Mouse (Mus musculus): ENCODE measurements around the gene Ndufc2. TPM values are rescaled to one million over a fixed set of nuclear protein-coding genes. Genes with fewer than 3 reads are reported as not detected.

The Ndufc2 gene
- polyA plus RNA-seq, 1 experiment: 46.2 TPM

GRCm38 (mm10) chr7:97356875-97357276 is 42.9 kb upstream of the Ndufc2 start:
- TF ChIP-seq POLR2A (IDR thresholded peaks at IDR 0.05; ENCODE audit: control insufficient read depth, low read depth, low read length): no peak
- no peak for TF ChIP-seq CTCF (IDR thresholded peaks at IDR 0.05; ENCODE audit: control insufficient read depth, insufficient read depth, insufficient replicate concordance, low read depth, low read length)
- Histone ChIP-seq H3K4me3 (ENCODE audit: control insufficient read depth, low read depth, low read length) (no peak overlapping the region), H3K36me3 (ENCODE audit: control insufficient read depth, insufficient read depth, low read length) (no peaks in the 10 kb centered on the region), H3K4me1 (ENCODE audit: control insufficient read depth, insufficient read depth, low read length) (no peaks in the 10 kb centered on the region; the same call in 1 of the 2 replicates), H3K27me3 (ENCODE audit: control insufficient read depth, insufficient read depth, low read length) (no peaks in the 10 kb centered on the region), H3K27ac (ENCODE audit: control insufficient read depth, insufficient read depth, low read depth, low read length) (peak overlapping the region; percentile 26)

GRCm38 (mm10) chr7:97357840-97358239 is 42.0 kb upstream of the Ndufc2 start:
- TF ChIP-seq POLR2A (IDR thresholded peaks at IDR 0.05; ENCODE audit: control insufficient read depth, low read depth, low read length) (no peak), CTCF (IDR thresholded peaks at IDR 0.05; ENCODE audit: control insufficient read depth, insufficient read depth, insufficient replicate concordance, low read depth, low read length) (no peak)
- Histone ChIP-seq H3K4me1 (ENCODE audit: control insufficient read depth, insufficient read depth, low read length) (no peaks in the 10 kb centered on the region; the same call in 1 of the 2 replicates), H3K36me3 (ENCODE audit: control insufficient read depth, insufficient read depth, low read length) (no peaks in the 10 kb centered on the region), H3K27ac (ENCODE audit: control insufficient read depth, insufficient read depth, low read depth, low read length) (no peak overlapping the region), H3K4me3 (ENCODE audit: control insufficient read depth, low read depth, low read length) (no peak overlapping the region), H3K27me3 (ENCODE audit: control insufficient read depth, insufficient read depth, low read length) (no peaks in the 10 kb centered on the region)

GRCm38 (mm10) chr7:97358347-97358746 is 41.5 kb upstream of the Ndufc2 start:
- no peaks in the 10 kb centered on the region for H3K27me3 ChIP-seq (ENCODE audit: control insufficient read depth, insufficient read depth, low read length)
- no peaks in the 10 kb centered on the region; the same call in 1 of the 2 replicates for H3K4me1 ChIP-seq (ENCODE audit: control insufficient read depth, insufficient read depth, low read length)
- H3K4me3 ChIP-seq (ENCODE audit: control insufficient read depth, low read depth, low read length): no peak overlapping the region
- H3K36me3 ChIP-seq (ENCODE audit: control insufficient read depth, insufficient read depth, low read length): no peaks in the 10 kb centered on the region
- no peak overlapping the region for H3K27ac ChIP-seq (ENCODE audit: control insufficient read depth, insufficient read depth, low read depth, low read length)
- TF ChIP-seq POLR2A (IDR thresholded peaks at IDR 0.05; ENCODE audit: control insufficient read depth, low read depth, low read length) (no peak), CTCF (IDR thresholded peaks at IDR 0.05; ENCODE audit: control insufficient read depth, insufficient read depth, insufficient replicate concordance, low read depth, low read length) (no peak)

GRCm38 (mm10) chr7:97360166-97360565 is 39.6 kb upstream of the Ndufc2 start:
- no peaks in the 10 kb centered on the region for H3K27me3 ChIP-seq (ENCODE audit: control insufficient read depth, insufficient read depth, low read length)
- H3K4me1 ChIP-seq (ENCODE audit: control insufficient read depth, insufficient read depth, low read length): no peaks in the 10 kb centered on the region; the same call in 1 of the 2 replicates
- no peak overlapping the region for H3K4me3 ChIP-seq (ENCODE audit: control insufficient read depth, low read depth, low read length)
- H3K27ac ChIP-seq (ENCODE audit: control insufficient read depth, insufficient read depth, low read depth, low read length): no peak overlapping the region
- TF ChIP-seq CTCF (IDR thresholded peaks at IDR 0.05; ENCODE audit: control insufficient read depth, insufficient read depth, insufficient replicate concordance, low read depth, low read length) (no peak), POLR2A (IDR thresholded peaks at IDR 0.05; ENCODE audit: control insufficient read depth, low read depth, low read length) (no peak)
- H3K36me3 ChIP-seq (ENCODE audit: control insufficient read depth, insufficient read depth, low read length): no peaks in the 10 kb centered on the region

- no peak overlapping the region for H3K4me3 ChIP-seq (ENCODE audit: control insufficient read depth, low read depth, low read length)
- no peak overlapping the region for H3K27ac ChIP-seq (ENCODE audit: control insufficient read depth, insufficient read depth, low read depth, low read length)
- no peaks in the 10 kb centered on the region for H3K27me3 ChIP-seq (ENCODE audit: control insufficient read depth, insufficient read depth, low read length)
- H3K4me1 ChIP-seq (ENCODE audit: control insufficient read depth, insufficient read depth, low read length): no peaks in the 10 kb centered on the region; the same call in 1 of the 2 replicates
- H3K36me3 ChIP-seq (ENCODE audit: control insufficient read depth, insufficient read depth, low read length): no peaks in the 10 kb centered on the region
- TF ChIP-seq POLR2A (IDR thresholded peaks at IDR 0.05; ENCODE audit: control insufficient read depth, low read depth, low read length) (no peak), CTCF (IDR thresholded peaks at IDR 0.05; ENCODE audit: control insufficient read depth, insufficient read depth, insufficient replicate concordance, low read depth, low read length) (no peak)
Observed at GRCm38 (mm10) chr7:97360955-97361354, 38.8 kb upstream of the Ndufc2 start.

GRCm38 (mm10) chr7:97361467-97361866 is 38.3 kb upstream of the Ndufc2 start:
- Histone ChIP-seq H3K4me3 (ENCODE audit: control insufficient read depth, low read depth, low read length) (no peak overlapping the region), H3K27ac (ENCODE audit: control insufficient read depth, insufficient read depth, low read depth, low read length) (no peak overlapping the region), H3K36me3 (ENCODE audit: control insufficient read depth, insufficient read depth, low read length) (no peaks in the 10 kb centered on the region), H3K4me1 (ENCODE audit: control insufficient read depth, insufficient read depth, low read length) (no peaks in the 10 kb centered on the region; the same call in 1 of the 2 replicates), H3K27me3 (ENCODE audit: control insufficient read depth, insufficient read depth, low read length) (no peaks in the 10 kb centered on the region)
- no peak for TF ChIP-seq POLR2A (IDR thresholded peaks at IDR 0.05; ENCODE audit: control insufficient read depth, low read depth, low read length)
- no peak; the same call in 1 of the 2 replicates for TF ChIP-seq CTCF (IDR thresholded peaks at IDR 0.05; ENCODE audit: control insufficient read depth, insufficient read depth, insufficient replicate concordance, low read depth, low read length)

- Histone ChIP-seq H3K4me3 (ENCODE audit: control insufficient read depth, low read depth, low read length) (no peak overlapping the region), H3K36me3 (ENCODE audit: control insufficient read depth, insufficient read depth, low read length) (no peaks in the 10 kb centered on the region), H3K27ac (ENCODE audit: control insufficient read depth, insufficient read depth, low read depth, low read length) (no peak overlapping the region), H3K27me3 (ENCODE audit: control insufficient read depth, insufficient read depth, low read length) (no peaks in the 10 kb centered on the region), H3K4me1 (ENCODE audit: control insufficient read depth, insufficient read depth, low read length) (peaks cover 2% of the 10 kb centered on the region)
- no peak for TF ChIP-seq POLR2A (IDR thresholded peaks at IDR 0.05; ENCODE audit: control insufficient read depth, low read depth, low read length)
Observed at GRCm38 (mm10) chr7:97365887-97366286, 33.9 kb upstream of the Ndufc2 start.

GRCm38 (mm10) chr7:97375101-97375500 is 24.7 kb upstream of the Ndufc2 start:
- TF ChIP-seq CTCF (IDR thresholded peaks at IDR 0.05; ENCODE audit: control insufficient read depth, insufficient read depth, insufficient replicate concordance, low read depth, low read length): no peak
- TF ChIP-seq POLR2A (IDR thresholded peaks at IDR 0.05; ENCODE audit: control insufficient read depth, low read depth, low read length): no peak

More at GRCm38 (mm10) chr7:97375101-97375500, 24.7 kb upstream of the Ndufc2 start:
- H3K27ac ChIP-seq (ENCODE audit: control insufficient read depth, insufficient read depth, low read depth, low read length): no peak overlapping the region
- peaks cover 3% of the 10 kb centered on the region for H3K4me1 ChIP-seq (ENCODE audit: control insufficient read depth, insufficient read depth, low read length)
- H3K27me3 ChIP-seq (ENCODE audit: control insufficient read depth, insufficient read depth, low read length): no peaks in the 10 kb centered on the region
- peaks cover 2% of the 10 kb centered on the region for H3K36me3 ChIP-seq (ENCODE audit: control insufficient read depth, insufficient read depth, low read length)
- H3K4me3 ChIP-seq (ENCODE audit: control insufficient read depth, low read depth, low read length): no peak overlapping the region

Measured in testis, adult 2 months (tissue).